Mouse (Mus musculus) liver, embryonic 16.5 days (tissue): ENCODE results near the gene Emc8. TPM values are rescaled to one million over a fixed set of nuclear protein-coding genes. Genes with fewer than 3 reads are reported as not detected.

Experiments
- ATAC-seq: fragments of 200-750 bp; cut with Nextera tagmentation; 2 replicates; pipeline ENCODE4 v1.8.0; 2017; ENCODE audit warnings: low read depth, mild to moderate bottlenecking, moderate number of reproducible peaks, moderate library complexity
- H3K27ac ChIP-seq: fragments of 300-500 bp; sonication (generic); 2 replicates; pipeline ENCODE4 v1.5.1; 2014; ENCODE audit warnings: mild to moderate bottlenecking, low read length
- H3K27me3 ChIP-seq: fragments of 300-500 bp; sonication (generic); 2 replicates; pipeline ENCODE4 v1.6.1; 2014; ENCODE audit warnings: low read depth, low read length, mixed read lengths; ENCODE audit not compliant: control insufficient read depth, insufficient read depth
- H3K36me3 ChIP-seq: fragments of 300-500 bp; sonication (generic); 2 replicates; pipeline ENCODE4 v1.6.1; 2014; ENCODE audit warnings: mild to moderate bottlenecking; ENCODE audit not compliant: control insufficient read depth, insufficient read depth
- H3K4me1 ChIP-seq: fragments of 300-500 bp; sonication (generic); 2 replicates; pipeline ENCODE4 v1.6.1; 2014; ENCODE audit warnings: low read depth, low read length, mixed read lengths; ENCODE audit not compliant: control insufficient read depth
- H3K4me2 ChIP-seq: fragments of 300-500 bp; sonication (generic); 2 replicates; pipeline ENCODE4 v1.6.1; 2014; ENCODE audit warnings: low read depth, low read length, mixed read lengths
- H3K4me3 ChIP-seq: fragments of 300-500 bp; sonication (generic); 2 replicates; pipeline ENCODE4 v1.5.1; 2014; ENCODE audit warnings: low read depth, mild to moderate bottlenecking, low read length
- H3K9ac ChIP-seq: fragments of 300-500 bp; sonication (generic); 2 replicates; pipeline ENCODE4 v1.6.1; 2014; ENCODE audit warnings: low read depth, low read length
- H3K9me3 ChIP-seq: fragments of 300-500 bp; sonication (generic); replicated peaks from 2 replicates; pipeline ENCODE4 v1.6.1; 2016; ENCODE audit warnings: low read length; ENCODE audit not compliant: control insufficient read depth
- WGBS: fragments of 180-500 bp; shearing (Covaris S2); extraction: QIAGEN DNeasy Blood & Tissue Kit; methylation state at CpG from one replicate; pipeline ENCODE4 v1.1.7; 2014; ENCODE audit not compliant: insufficient replicate concordance; 5-methylcytosine and 5-hydroxymethylcytosine counted together
- polyA plus RNA-seq: library from polyadenylated mRNA; unstranded; fragments of >200 nt; fragmentation: Nextera tagmentation; extraction: Ambion mirVana; gene quantifications from 2 replicates; pipeline ENCODE4 v1.2.1, GENCODE M21; 2015

Emc8 gene
- polyA plus RNA-seq, 1 experiment from 2014 or later = 83.1 TPM

GRCm38 (mm10) chr8:120626461-120626860, 41.9 kb downstream of the Emc8 start:
- 69% methylated on average over 11 of the region's 11 CpGs for WGBS
- peaks cover 6% of the 10 kb centered on the region; the same call in 1 of the 2 replicates for H3K4me1 ChIP-seq
- ATAC-seq = no peak

GRCm38 (mm10) chr8:120623608-120624007, 44.8 kb downstream of the Emc8 start:
- H3K27me3 ChIP-seq = no peaks in the 10 kb centered on the region
- H3K4me1 ChIP-seq = peaks cover 13% of the 10 kb centered on the region
- H3K4me3 ChIP-seq = no peak overlapping the region
- H3K36me3 ChIP-seq = no peaks in the 10 kb centered on the region
- no peaks in the 10 kb centered on the region for H3K9me3 ChIP-seq
- no peak overlapping the region for H3K9ac ChIP-seq
- H3K4me2 ChIP-seq = no peak overlapping the region
- H3K27ac ChIP-seq = no peak overlapping the region
- WGBS = 27% methylated on average over 2 of the region's 2 CpGs
- no peak for ATAC-seq

More at GRCm38 (mm10) chr8:120626461-120626860, 41.9 kb downstream of the Emc8 start:
- Histone ChIP-seq H3K4me2 (no peak overlapping the region), H3K4me3 (no peak overlapping the region), H3K27me3 (no peaks in the 10 kb centered on the region), H3K36me3 (no peaks in the 10 kb centered on the region), H3K9me3 (no peaks in the 10 kb centered on the region), H3K27ac (no peak overlapping the region), H3K9ac (no peak overlapping the region)

GRCm38 (mm10) chr8:120622161-120622560, 46.2 kb downstream of the Emc8 start:
- H3K27ac ChIP-seq = no peak overlapping the region
- 64% methylated on average over 14 of the region's 14 CpGs for WGBS
- H3K4me1 ChIP-seq = peaks cover 16% of the 10 kb centered on the region

DNA sequence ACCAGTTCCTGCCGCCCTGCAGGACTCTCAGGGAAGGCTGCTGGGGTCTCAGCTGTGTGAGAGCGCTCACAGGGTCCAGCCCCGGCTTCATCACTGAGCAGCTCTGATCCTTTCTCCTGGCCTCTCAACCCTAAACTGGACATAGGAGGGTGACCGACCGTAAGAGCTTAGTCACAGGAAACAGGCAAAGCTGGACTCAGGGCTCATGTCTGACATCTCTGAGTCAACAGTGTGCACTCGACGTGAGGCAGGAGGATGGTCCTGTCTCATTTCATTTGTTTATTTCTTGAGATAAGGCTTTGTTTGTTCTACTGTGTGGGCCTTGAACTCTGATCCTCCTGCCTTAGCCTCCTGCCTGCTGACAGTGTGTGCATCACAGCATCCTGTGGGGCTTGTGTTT, 47.9 kb downstream of the Emc8 start:
- Histone ChIP-seq H3K4me2 (no peak overlapping the region), H3K27me3 (no peaks in the 10 kb centered on the region), H3K36me3 (no peaks in the 10 kb centered on the region), H3K4me3 (no peak overlapping the region), H3K27ac (no peak overlapping the region), H3K4me1 (peaks cover 16% of the 10 kb centered on the region), H3K9me3 (no peaks in the 10 kb centered on the region), H3K9ac (no peak overlapping the region)
- ATAC-seq = 0 out of 2 replicates have a peak, but pooled peaks have one; percentile 14
- WGBS = 62% methylated on average over 7 of the region's 7 CpGs

More at GRCm38 (mm10) chr8:120622161-120622560, 46.2 kb downstream of the Emc8 start:
- Histone ChIP-seq H3K4me2 (no peak overlapping the region), H3K27me3 (no peaks in the 10 kb centered on the region), H3K9me3 (no peaks in the 10 kb centered on the region), H3K9ac (no peak overlapping the region), H3K4me3 (no peak overlapping the region), H3K36me3 (no peaks in the 10 kb centered on the region)
- ATAC-seq = 0 out of 2 replicates have a peak, but pooled peaks have one; percentile 18

DNA sequence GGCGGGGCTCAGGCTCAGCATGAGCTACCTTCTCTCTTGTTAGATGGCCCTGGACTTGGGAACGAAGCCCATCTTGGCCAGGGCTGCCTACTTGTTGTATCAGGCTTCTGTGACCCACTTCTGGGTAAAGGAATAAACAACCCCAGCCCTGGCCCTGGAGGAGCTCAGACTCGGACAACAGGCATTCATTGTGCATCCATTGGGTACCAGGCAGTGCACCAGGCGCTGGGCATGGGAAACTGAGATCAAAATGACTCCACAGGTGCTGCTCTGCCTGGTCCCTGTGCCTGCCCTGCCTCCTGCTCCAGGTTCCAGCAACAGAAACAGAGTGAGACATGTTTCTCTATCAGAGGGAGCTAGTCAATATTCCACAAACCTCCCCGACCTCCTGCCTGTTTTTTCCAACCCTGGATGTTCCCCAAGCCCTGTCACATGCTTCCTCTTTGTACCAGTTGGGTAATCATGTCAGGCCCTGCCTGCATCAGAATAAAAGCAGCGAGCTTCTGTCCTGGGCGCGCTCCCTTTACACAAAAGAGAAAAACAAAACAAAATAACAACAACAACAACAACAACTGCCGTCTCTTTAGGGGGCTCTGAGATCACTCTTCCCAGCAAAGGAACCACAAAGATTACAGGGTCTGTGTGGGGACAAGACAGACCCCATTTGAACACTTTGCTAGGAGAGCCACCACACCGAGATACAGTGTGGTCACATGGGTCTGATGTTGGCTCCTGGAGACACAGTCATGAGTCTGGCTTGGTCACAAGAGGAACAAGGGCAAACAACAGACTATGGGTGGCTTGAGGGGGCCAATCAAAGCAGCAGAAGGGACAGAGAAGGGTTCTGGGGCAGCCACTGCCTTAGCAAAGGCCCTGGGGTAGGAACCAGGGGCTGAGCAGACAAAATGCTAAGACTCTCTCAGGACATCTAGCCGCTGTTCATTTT, 48.9 kb downstream of the Emc8 start:
- no peaks in the 10 kb centered on the region for H3K9me3 ChIP-seq
- peak; percentile 27 for ATAC-seq
- H3K9ac ChIP-seq = no peak overlapping the region
- no peaks in the 10 kb centered on the region for H3K27me3 ChIP-seq
- peak overlapping the region; percentile 65 for H3K27ac ChIP-seq
- H3K4me1 ChIP-seq = peaks cover 16% of the 10 kb centered on the region
- no peak overlapping the region for H3K4me3 ChIP-seq
- no peaks in the 10 kb centered on the region for H3K36me3 ChIP-seq
- no peak overlapping the region for H3K4me2 ChIP-seq
- 57% methylated on average over 11 of the region's 11 CpGs for WGBS

DNA sequence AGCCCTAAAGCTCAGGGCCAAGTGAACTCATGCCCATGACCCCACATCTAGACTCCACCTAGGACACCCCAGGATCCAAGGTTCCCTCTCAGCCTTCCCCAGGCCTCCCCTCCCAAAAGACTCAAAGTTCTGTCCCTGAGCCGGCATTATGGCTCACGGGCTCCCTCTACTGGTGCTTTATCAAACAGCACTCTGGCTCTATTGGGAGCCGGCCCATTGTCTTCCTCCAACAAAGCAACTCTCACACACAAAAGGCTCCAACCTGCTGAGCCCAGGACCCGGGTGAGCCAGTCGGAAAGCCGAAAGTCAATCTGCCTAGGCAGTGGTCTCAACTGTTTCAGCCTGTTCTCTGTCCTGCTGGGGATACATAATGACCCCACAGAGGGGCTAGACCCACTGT, 50.3 kb downstream of the Emc8 start:
- Histone ChIP-seq H3K4me1 (peaks cover 16% of the 10 kb centered on the region), H3K27me3 (no peaks in the 10 kb centered on the region), H3K4me3 (no peak overlapping the region), H3K27ac (no peak overlapping the region), H3K4me2 (no peak overlapping the region), H3K36me3 (no peaks in the 10 kb centered on the region), H3K9ac (no peak overlapping the region), H3K9me3 (no peaks in the 10 kb centered on the region)
- ATAC-seq = no peak
- under 1% methylated on average over 6 of the region's 6 CpGs for WGBS

DNA sequence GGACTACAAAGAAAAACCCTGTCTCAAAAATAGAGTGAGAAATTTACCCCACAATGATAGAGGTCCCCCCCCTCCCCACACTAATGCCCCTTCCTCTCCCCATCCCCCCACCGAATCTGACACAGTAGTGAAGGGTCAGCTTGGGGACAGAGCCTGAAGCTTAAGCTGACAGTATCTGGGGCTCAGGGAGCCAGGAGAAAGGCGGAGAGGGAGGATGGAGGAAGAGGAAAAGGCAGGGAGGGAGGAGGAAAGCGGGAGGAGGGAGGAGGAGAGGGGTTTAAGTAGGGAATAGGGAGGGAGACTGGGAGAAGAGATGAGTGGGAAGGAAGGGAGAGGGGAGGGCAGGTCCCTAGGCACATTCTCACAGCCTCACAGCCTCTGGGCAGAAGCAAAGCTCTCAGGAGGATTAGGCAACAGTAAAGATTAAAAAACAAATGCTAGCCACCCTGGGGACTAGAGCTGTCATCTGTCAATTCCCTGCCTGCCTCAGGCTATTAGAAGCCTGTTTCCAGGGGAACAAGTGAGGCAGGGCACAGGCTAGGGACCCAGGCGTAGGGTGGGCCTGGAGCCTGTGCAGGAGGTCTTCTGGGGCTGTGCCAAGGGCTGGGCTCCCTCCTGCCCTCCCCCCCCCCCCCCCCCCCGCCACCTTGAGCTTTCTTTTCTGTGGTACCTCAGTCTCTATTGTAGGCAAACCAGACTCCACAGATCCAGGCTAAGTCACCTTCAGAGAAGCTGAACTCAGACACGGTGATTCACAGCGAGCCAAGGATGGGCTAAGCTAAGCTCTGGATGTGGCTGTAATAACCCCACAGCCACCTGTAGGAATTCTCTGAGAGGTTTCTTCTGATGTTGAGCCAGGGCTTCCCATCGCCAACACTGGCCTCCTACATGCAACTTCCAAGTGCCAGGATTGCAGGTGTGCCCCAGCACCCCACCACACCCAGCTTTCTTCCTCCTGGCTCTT, 51.4 kb downstream of the Emc8 start:
- Histone ChIP-seq H3K9me3 (no peaks in the 10 kb centered on the region), H3K36me3 (no peaks in the 10 kb centered on the region), H3K27me3 (no peaks in the 10 kb centered on the region), H3K27ac (no peak overlapping the region), H3K9ac (no peak overlapping the region), H3K4me2 (no peak overlapping the region), H3K4me1 (peaks cover 14% of the 10 kb centered on the region), H3K4me3 (no peak overlapping the region)
- 50% methylated on average over 7 of the region's 8 CpGs for WGBS
- no peak for ATAC-seq

- H3K4me1 ChIP-seq = peaks cover 7% of the 10 kb centered on the region
- H3K4me2 ChIP-seq = no peak overlapping the region
- no peaks in the 10 kb centered on the region for H3K36me3 ChIP-seq
- 73% methylated on average over 3 of the region's 3 CpGs for WGBS
- H3K9me3 ChIP-seq = no peaks in the 10 kb centered on the region
- no peak overlapping the region for H3K27ac ChIP-seq
- H3K27me3 ChIP-seq = no peaks in the 10 kb centered on the region
- no peak overlapping the region for H3K9ac ChIP-seq
- no peak for ATAC-seq
- H3K4me3 ChIP-seq = no peak overlapping the region
These were observed 53.9 kb downstream of the Emc8 start for GRCm38 (mm10) chr8:120614491-120614890.
